Mouse (Mus musculus): Measurements from ENCODE around the gene Tekt3.

Gene Tekt3

GRCm38 (mm10) chr11:63059911-63060310 is 1.5 kb upstream of the Tekt3 start:
- no peak for DNase-seq (ENCODE audit: low spot score in 2 of 2)

GRCm38 (mm10) chr11:63066526-63066925 is 5.1 kb downstream of the Tekt3 start:
- DNase-seq (ENCODE audit: low spot score in 2 of 2), result no peak

GRCm38 (mm10) chr11:63070081-63070480 is 8.6 kb downstream of the Tekt3 start:
- DNase-seq (ENCODE audit: low spot score in 2 of 2), result no peak

GRCm38 (mm10) chr11:63084536-63084935 is 23.1 kb downstream of the Tekt3 start:
- no peak for DNase-seq (ENCODE audit: low spot score in 2 of 2)

- DNase-seq (ENCODE audit: low spot score in 2 of 2), result no peak
These were observed 27.2 kb downstream of the Tekt3 start for GRCm38 (mm10) chr11:63088672-63089071.

GRCm38 (mm10) chr11:63090210-63090609 is 28.8 kb downstream of the Tekt3 start:
- no peak for DNase-seq (ENCODE audit: low spot score in 2 of 2)

- no peak for DNase-seq (ENCODE audit: low spot score in 2 of 2)
These were observed 29.5 kb downstream of the Tekt3 start for GRCm38 (mm10) chr11:63090986-63091385.

GRCm38 (mm10) chr11:63092271-63092670 is 30.8 kb downstream of the Tekt3 start:
- DNase-seq (ENCODE audit: low spot score in 2 of 2), result no peak

- DNase-seq (ENCODE audit: low spot score in 2 of 2), result no peak
These were observed 32.1 kb downstream of the Tekt3 start for GRCm38 (mm10) chr11:63093601-63094000.

GRCm38 (mm10) chr11:63094496-63094895 is 33.0 kb downstream of the Tekt3 start:
- no peak for DNase-seq (ENCODE audit: low spot score in 2 of 2)

- DNase-seq (ENCODE audit: low spot score in 2 of 2), result no peak
These were observed 36.6 kb downstream of the Tekt3 start for GRCm38 (mm10) chr11:63098016-63098415.

GRCm38 (mm10) chr11:63099390-63099789 is 37.9 kb downstream of the Tekt3 start:
- no peak for DNase-seq (ENCODE audit: low spot score in 2 of 2)

- no peak for DNase-seq (ENCODE audit: low spot score in 2 of 2)
These were observed 41.8 kb downstream of the Tekt3 start for GRCm38 (mm10) chr11:63103256-63103655.

GRCm38 (mm10) chr11:63104026-63104425 is 42.6 kb downstream of the Tekt3 start:
- DNase-seq (ENCODE audit: low spot score in 2 of 2), result no peak

GRCm38 (mm10) chr11:63109230-63109775 is 47.8 kb downstream of the Tekt3 start:
- no peak for DNase-seq (ENCODE audit: low spot score in 2 of 2)

GRCm38 (mm10) chr11:63110329-63110728 is 48.9 kb downstream of the Tekt3 start:
- DNase-seq (ENCODE audit: low spot score in 2 of 2), result no peak

- no peak for DNase-seq (ENCODE audit: low spot score in 2 of 2)
These were observed 53.6 kb downstream of the Tekt3 start for GRCm38 (mm10) chr11:63114807-63115641.

GRCm38 (mm10) chr11:63116652-63117051 is 55.2 kb downstream of the Tekt3 start:
- no peak for DNase-seq (ENCODE audit: low spot score in 2 of 2)

GRCm38 (mm10) chr11:63117266-63117665 is 55.8 kb downstream of the Tekt3 start:
- no peak for DNase-seq (ENCODE audit: low spot score in 2 of 2)

- no peak for DNase-seq (ENCODE audit: low spot score in 2 of 2)
These were observed 58.3 kb downstream of the Tekt3 start for GRCm38 (mm10) chr11:63119791-63120190.

- no peak for DNase-seq (ENCODE audit: low spot score in 2 of 2)
These were observed 60.8 kb downstream of the Tekt3 start for GRCm38 (mm10) chr11:63122249-63122648.

- no peak for DNase-seq (ENCODE audit: low spot score in 2 of 2)
These were observed 61.4 kb downstream of the Tekt3 start for GRCm38 (mm10) chr11:63122776-63123350.

GRCm38 (mm10) chr11:63124316-63124715 is 62.9 kb downstream of the Tekt3 start:
- no peak for DNase-seq (ENCODE audit: low spot score in 2 of 2)
